Mouse (Mus musculus): ENCODE measurements at regions not wholly inside any gene's neighbourhood (a gene's known extent, or its start where the extent isn't known, plus 50 kb on each side); places are given as distances from the start of the nearest gene placed in this dataset.

- no peak for DNase-seq (ENCODE audit: inconsistent age in 2 of 2, low spot score in 1 of 2)
These were observed 552.9 kb downstream of the Gm16223 start for GRCm38 (mm10) chr5:42620698-42621097.

GRCm38 (mm10) chr5:42636162-42636823, 568.5 kb downstream of the Gm16223 start:
- no peak for DNase-seq (ENCODE audit: inconsistent age in 2 of 2, low spot score in 1 of 2)

GRCm38 (mm10) chr5:42656460-42656859, 576.5 kb upstream of the Cpeb2 start:
- DNase-seq (ENCODE audit: inconsistent age in 2 of 2, low spot score in 1 of 2) = peak; percentile 9 to 40

- DNase-seq (ENCODE audit: inconsistent age in 2 of 2, low spot score in 1 of 2) = no peak
These were observed 573.0 kb upstream of the Cpeb2 start for GRCm38 (mm10) chr5:42659994-42660393.

GRCm38 (mm10) chr5:42679617-42680016, 553.4 kb upstream of the Cpeb2 start:
- no peak for DNase-seq (ENCODE audit: inconsistent age in 2 of 2, low spot score in 1 of 2)

GRCm38 (mm10) chr5:42685356-42686057, 547.5 kb upstream of the Cpeb2 start:
- DNase-seq (ENCODE audit: inconsistent age in 2 of 2, low spot score in 1 of 2) = peak; percentile 72 to 94

- DNase-seq (ENCODE audit: inconsistent age in 2 of 2, low spot score in 1 of 2) = peak in 1 of 2 experiments; percentile 64
These were observed 545.8 kb upstream of the Cpeb2 start for GRCm38 (mm10) chr5:42687176-42687575.
